Mouse (Mus musculus) monocyte, adult 2 months (primary cell): ENCODE data around the gene Zfp622.
"Not testable (repeated sequence)": the region's sequence is repeated elsewhere in the genome, so short reads cannot be mapped to it uniquely, and the experiment has no call there.

Source experiments
- DNase-seq, 2 experiments: peaks; one replicate each; pipeline ENCODE4 v3.0.0; 2022; ENCODE audit warnings: low spot score in 2 of 2, low read depth in 1 of 2

Gene Zfp622

GRCm38 (mm10) chr15:25971596-25971995 lies 12.6 kb upstream of the Zfp622 start:
- no peak for DNase-seq

GRCm38 (mm10) chr15:25972758-25973157 lies 11.4 kb upstream of the Zfp622 start:
- DNase-seq: no peak

GRCm38 (mm10) chr15:25974352-25974751 lies 9.8 kb upstream of the Zfp622 start:
- DNase-seq: no peak

- no peak for DNase-seq
These were observed 8.4 kb upstream of the Zfp622 start for GRCm38 (mm10) chr15:25975810-25976209.

- peak in 1 of 2 experiments; percentile 2 for DNase-seq
These were observed 552 bp upstream of the Zfp622 start for GRCm38 (mm10) chr15:25983614-25984013.

- DNase-seq: no peak
These were observed 747 bp downstream of the Zfp622 start for GRCm38 (mm10) chr15:25984734-25985492.

GRCm38 (mm10) chr15:25992992-25993727 lies 9.0 kb downstream of the Zfp622 start:
- DNase-seq: peak in 1 of 2 experiments; percentile 25

- no peak for DNase-seq
These were observed 11.4 kb downstream of the Zfp622 start for GRCm38 (mm10) chr15:25995521-25995920.

- DNase-seq: not testable (repeated sequence)
These were observed 15.4 kb downstream of the Zfp622 start for GRCm38 (mm10) chr15:25999545-25999944.

GRCm38 (mm10) chr15:26008621-26009020 lies 24.5 kb downstream of the Zfp622 start:
- no peak for DNase-seq

GRCm38 (mm10) chr15:26012891-26013290 lies 28.7 kb downstream of the Zfp622 start:
- DNase-seq: no peak

- no peak for DNase-seq
These were observed 32.0 kb downstream of the Zfp622 start for GRCm38 (mm10) chr15:26015979-26016665.

GRCm38 (mm10) chr15:26021721-26022120 lies 37.6 kb downstream of the Zfp622 start:
- DNase-seq: no peak

- no peak for DNase-seq
These were observed 38.5 kb downstream of the Zfp622 start for GRCm38 (mm10) chr15:26022636-26023035.

- DNase-seq: no peak
These were observed 47.5 kb downstream of the Zfp622 start for GRCm38 (mm10) chr15:26031692-26032091.

GRCm38 (mm10) chr15:26040567-26040966 lies 56.4 kb downstream of the Zfp622 start:
- DNase-seq: no peak

- DNase-seq: no peak
These were observed 57.2 kb downstream of the Zfp622 start for GRCm38 (mm10) chr15:26041196-26041947.
